Mouse (Mus musculus) adrenal gland, adult 18-20 months (tissue): ENCODE measurements at regions not wholly inside any gene's neighbourhood (a gene's known extent, or its start where the extent isn't known, plus 50 kb on each side); places are given as distances from the start of the nearest gene placed in this dataset.

Experiments
- DNase-seq, 2 experiments: peaks; one replicate each; pipeline ENCODE4 v3.0.0; 2021 to 2022; ENCODE audit warnings: low spot score in 2 of 2

GRCm38 (mm10) chr17:45292883-45293282 is 140.7 kb downstream of the Cdc5l start:
- DNase-seq = no peak

GRCm38 (mm10) chr17:45291052-45291451 is 142.5 kb downstream of the Cdc5l start:
- DNase-seq = no peak

- DNase-seq = no peak
Observed at GRCm38 (mm10) chr17:45285621-45286189, 147.8 kb downstream of the Cdc5l start.

GRCm38 (mm10) chr17:45281554-45281953 is 152.0 kb downstream of the Cdc5l start:
- DNase-seq = no peak

- no peak for DNase-seq
Observed at GRCm38 (mm10) chr17:45279811-45280205, 153.7 kb downstream of the Cdc5l start.

- peak in 1 of 2 experiments; percentile 4 for DNase-seq
Observed at GRCm38 (mm10) chr17:45279075-45279810, 154.3 kb downstream of the Cdc5l start.

- no peak for DNase-seq
Observed at GRCm38 (mm10) chr17:45277516-45277915, 156.0 kb downstream of the Cdc5l start.

- no peak for DNase-seq
Observed at GRCm38 (mm10) chr17:45276686-45277405, 156.7 kb downstream of the Cdc5l start.

GRCm38 (mm10) chr17:45274894-45275293 is 158.6 kb downstream of the Cdc5l start:
- no peak for DNase-seq

- no peak for DNase-seq
Observed at GRCm38 (mm10) chr17:45266776-45267175, 166.8 kb downstream of the Cdc5l start.

GRCm38 (mm10) chr17:45265587-45265986 is 167.9 kb downstream of the Cdc5l start:
- DNase-seq = no peak

GRCm38 (mm10) chr17:45264434-45264833 is 169.1 kb downstream of the Cdc5l start:
- DNase-seq = no peak

- DNase-seq = no peak
Observed at GRCm38 (mm10) chr17:45260421-45260820, 173.1 kb downstream of the Cdc5l start.

- no peak for DNase-seq
Observed at GRCm38 (mm10) chr17:45258007-45258406, 175.5 kb downstream of the Cdc5l start.

- DNase-seq = no peak
Observed at GRCm38 (mm10) chr17:45252593-45253230, 180.8 kb downstream of the Cdc5l start.

- peak; percentile 74 to 78 for DNase-seq
Observed at GRCm38 (mm10) chr17:45251034-45251730, 182.4 kb downstream of the Cdc5l start.

- no peak for DNase-seq
Observed at GRCm38 (mm10) chr17:45250450-45250849, 183.1 kb downstream of the Cdc5l start.

GRCm38 (mm10) chr17:45247142-45248137 is 186.1 kb downstream of the Cdc5l start:
- no peak for DNase-seq

- DNase-seq = peak in 1 of 2 experiments; percentile 19
Observed at GRCm38 (mm10) chr17:45244870-45245269, 188.7 kb downstream of the Cdc5l start.

- DNase-seq = no peak
Observed at GRCm38 (mm10) chr17:45243103-45243502, 190.4 kb downstream of the Cdc5l start.
